Mouse (Mus musculus) right cerebral cortex, postnatal 36 days (tissue): Measurements from ENCODE around the gene Rangrf.
"Not testable (repeated sequence)": the region's sequence is repeated elsewhere in the genome, so short reads cannot be mapped to it uniquely, and the experiment has no call there.

Experiments
- DNase-seq, 2 experiments: peaks; one replicate each; pipeline ENCODE4 v3.0.0; 2022; ENCODE audit warnings: low spot score in 2 of 2, mixed read lengths in 1 of 2

Rangrf gene

DNA sequence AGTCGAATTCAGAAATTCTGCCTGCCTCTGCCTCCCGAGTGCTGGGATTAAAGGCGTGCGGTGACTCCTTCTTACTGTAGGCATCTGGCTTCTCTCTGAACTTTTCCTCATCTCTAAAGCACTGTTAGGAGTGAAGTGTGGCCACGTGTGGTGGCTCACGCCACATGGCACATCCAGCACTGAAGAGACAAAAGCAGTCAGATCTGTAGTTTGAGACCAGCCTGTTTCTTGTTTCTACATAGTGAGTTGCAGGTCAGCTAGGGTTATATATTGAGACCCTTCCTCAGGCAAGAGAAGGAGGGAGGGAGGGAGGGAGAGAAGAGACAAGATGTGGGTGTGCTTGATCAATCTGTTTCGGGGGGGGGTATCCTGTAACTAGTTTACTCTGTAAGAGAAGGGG is at the start of gene Rangrf:
Gene Rangrf (minus strand): TSS at position 101 of the 400 bp plus-strand sequence.
- DNase-seq = no peak

DNA sequence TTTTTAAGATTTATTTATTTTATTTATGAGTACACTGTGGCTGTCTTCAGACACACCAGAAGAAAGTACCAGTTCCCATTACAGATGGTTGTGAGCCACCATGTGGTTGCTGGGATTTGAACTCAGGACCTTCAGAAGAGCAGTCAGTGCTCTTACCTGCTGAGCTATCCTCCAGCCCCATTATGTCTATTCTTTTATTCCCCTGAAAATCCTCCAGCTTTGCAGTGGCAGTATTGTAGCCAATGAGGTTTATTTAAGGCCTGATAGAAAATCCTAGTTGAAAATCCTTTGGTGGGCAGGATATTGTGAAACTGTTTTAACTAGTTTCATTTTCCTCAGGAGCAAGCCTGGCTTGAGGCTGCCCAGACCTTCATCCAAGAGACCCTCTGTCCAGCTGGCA is 45.7 kb upstream of the Rangrf start:
- no peak for DNase-seq

DNA sequence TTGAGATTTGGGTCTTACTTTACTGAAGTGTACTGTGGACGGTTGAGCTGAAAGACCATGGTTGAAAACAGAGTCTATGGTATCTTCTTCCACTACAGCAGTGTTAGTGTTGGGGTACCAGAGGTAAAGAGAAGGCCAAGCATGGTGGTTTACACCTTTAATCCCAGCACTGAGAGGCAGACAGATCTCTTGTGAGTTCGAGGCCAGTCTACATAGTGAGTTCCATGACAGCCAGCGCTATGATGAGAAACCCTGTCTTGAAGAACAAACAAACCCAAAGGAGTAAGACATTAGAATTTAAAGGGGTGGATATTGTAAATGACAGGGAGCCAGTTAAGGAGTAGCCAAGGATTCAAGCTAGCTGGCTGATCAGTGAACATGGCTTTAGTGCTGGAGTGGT is 41.8 kb upstream of the Rangrf start:
- no peak for DNase-seq

DNA sequence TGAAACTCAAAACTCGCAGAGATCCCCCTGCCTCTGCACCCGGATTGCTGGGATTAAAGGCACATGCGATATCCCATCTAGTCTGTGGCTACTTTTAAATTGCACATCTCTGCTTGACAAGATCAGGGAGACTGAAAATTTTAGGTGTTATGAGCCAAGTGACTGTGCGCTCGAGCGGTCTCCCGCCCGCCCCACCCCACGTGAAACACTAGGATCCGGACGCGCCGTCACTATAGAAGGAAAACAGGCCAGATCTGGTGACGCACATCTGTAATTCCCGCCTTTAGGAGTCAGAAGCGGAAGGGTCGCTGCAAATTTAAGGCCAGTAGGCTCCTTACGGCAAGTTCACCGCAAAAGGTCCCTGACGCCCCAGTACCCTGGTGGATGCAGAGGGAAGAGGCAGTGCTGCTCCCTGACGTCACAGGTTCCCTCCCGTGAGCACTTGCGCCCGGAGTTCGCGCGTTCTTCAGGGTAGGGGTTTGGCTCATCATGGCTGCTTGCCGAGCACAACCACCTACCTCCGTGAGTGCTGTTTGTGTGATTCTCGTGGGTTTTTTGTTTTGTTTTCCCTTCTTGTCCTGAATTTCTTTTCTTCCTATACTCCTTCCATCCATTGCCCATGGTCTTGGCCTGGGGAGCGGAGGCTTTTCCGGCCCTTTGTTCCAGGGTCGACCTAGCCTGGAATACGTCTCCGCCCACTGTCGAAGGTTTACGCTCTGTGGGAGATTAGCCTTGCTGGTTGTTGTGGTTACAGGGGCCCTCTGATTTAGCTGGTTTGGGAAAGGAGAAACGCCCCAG is 40.9 kb upstream of the Rangrf start, which contains the start of gene Ctc1:
Gene Ctc1 (plus strand): TSS at position 268 of the 798 bp plus-strand sequence.
- DNase-seq = peak; percentile 83 to 86

DNA sequence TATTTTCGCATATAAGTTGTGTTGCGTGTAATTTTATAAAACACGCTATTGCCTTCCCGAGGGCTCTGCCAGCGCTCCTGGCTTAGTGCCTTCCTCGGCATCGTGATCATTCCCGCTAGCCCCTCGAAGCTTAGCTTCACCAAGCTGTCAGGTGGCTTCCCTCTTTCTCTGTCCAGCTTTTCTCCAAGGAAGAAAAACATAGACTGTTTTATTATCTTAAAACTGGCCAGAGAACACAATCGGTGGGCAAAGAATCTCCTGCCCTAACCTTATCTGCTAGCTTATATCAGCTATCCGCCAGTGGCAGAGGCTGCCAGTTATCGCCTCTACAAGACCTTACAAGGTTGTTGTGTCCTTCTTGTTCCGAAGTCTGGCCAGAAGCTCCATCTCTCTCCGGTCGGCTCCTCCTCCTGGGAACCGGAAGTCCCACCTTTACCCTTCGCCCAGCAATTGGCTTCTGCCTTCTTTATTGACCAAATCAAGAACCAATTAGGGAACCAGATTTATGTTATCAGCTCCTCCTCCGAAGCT is 37.2 kb upstream of the Rangrf start:
- DNase-seq = peak; percentile 81 to 88

DNA sequence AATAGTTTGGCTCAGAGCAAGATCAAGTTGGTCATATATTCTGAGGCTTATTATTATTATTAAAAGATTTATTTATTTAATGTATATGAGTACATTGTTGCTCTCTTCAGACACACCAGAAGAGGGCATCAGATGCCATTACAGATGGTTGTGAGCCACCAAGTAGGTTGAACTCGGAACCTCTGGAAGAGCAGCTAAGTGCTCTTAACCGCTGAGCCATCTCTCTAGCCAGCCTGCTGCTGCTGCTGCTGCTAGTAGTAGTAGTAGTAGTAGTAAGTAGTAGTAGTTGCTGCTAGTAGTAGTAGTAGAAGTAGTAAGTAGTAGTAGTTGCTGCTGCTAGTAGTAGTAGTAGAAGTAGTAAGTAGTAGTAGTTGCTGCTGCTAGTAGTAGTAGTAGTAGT is 36.5 kb upstream of the Rangrf start:
- not testable (repeated sequence) for DNase-seq

DNA sequence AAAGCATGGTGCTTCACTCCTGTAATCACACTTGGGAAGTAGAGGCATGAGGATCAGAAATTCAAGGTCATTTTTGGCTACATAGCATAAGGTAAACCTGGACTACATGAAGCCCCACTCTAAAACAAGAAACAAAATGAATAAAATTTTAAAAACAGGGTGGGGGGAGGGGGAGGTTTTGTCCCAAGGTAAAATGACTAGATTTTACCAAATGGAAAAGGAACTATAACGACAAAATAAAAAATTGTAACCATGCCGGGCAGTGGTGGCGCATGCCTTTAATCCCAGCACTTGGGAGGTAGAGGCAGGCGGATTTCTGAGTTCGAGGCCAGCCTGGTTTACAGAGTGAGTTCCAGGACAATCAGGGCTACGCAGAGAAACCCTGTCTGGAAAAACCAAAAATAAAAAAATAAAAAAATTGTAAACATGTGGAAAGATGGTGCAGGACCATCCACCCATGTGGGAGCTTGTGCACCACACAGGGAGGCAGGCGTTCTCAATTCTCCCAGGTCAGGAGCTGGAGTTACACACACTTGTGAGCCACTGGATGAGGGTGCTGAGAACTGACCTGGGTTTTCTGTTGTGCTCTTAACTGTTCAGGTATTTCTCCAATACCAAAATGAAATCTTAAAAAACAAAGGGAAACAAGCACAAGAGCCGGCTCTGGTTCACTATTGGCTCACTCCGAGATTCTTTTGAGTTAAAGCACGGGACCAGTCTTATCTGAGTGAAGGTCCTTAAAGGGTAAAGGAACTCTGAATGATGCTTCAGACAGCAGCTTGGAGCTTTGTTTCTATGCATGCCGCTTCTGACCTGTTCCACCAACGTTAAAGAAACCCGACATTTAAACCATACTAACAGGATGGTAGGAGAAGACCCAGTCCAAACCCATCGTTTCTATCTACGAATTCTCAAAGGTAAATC is 35.7 kb upstream of the Rangrf start:
- no peak for DNase-seq

DNA sequence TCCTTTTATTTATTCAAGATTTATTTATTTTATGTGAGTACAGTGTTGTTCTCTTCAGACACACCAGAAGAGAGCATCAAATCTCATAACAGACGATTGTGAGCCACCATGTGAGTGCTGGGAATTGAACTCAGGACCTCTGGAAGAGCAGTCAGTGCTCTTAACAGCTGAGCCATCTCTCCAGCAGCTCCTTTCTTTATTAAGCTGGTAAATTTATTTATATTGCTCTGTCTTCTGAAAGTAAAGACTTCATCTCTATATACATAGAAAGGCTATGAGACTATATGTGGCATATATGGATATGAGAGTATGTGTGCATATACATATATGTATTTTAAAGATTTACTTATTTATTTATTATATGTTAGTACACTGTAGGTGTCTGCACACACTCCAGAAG is 34.5 kb upstream of the Rangrf start:
- no peak for DNase-seq

DNA sequence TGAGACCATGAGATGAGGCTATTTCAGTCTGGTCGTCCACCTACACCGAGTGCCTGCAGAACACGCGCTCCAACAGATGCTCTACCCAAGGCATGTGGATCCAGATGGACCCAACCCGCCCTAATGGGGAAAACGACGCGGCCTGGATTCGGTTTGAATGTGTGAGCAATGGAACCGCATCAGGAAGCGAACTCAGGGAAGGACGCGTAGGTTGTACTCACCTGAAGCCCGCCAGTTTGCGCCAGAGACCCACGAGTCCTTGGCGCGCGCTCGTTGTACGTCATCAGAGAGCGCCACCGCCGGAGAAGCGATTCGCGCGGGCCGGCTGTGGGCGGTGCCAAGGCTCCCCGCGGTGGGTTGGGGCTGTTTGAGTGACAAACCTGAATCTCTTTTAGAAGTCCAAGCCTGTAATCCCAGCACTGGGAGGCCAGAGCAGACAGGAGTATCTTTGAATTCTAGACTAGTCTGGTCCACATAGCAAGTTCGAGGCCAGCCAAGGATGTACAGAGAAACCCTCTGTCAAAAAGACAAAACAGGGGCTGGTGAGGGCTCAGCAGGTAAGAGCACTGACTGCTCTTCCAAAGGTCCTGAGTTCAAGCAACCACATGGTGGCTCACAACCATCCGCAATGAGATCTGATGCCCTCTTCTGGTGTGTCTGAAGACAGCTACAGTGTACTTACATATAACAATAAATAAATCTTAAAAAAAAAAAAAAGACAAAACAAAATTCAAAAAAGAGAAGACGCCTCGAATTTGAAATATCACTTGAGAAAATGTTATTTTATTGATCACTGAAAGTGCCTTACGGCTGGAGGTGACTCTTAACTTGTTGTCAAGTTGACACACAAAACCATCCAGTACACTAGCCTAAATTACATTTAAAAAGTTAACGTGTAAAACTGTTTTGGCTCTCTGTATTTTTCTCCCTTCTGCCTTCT is 33.5 kb upstream of the Rangrf start, which contains the start of gene Pfas:
Gene Pfas (minus strand): TSS at position 279 of the 940 bp plus-strand sequence.
- peak; percentile 85 to 90 for DNase-seq

DNA sequence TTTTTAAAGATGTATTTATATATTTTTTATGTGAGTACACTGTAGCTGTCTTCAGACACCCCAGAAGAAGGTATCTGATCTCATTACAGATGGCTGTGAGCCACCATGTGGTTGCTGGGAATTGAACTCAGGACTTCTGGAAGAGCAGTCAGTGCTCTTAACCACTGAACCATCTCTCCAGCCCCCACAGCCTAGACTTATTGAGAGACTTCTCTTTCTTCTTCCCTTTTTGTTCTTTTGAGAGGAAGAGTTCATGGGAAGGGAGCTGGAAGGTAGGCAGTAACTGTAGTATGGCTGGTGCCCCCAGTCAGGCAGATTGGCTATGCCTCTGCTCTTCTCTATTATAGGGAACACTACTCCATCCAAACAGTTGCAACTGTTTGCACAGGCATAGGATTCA is 31.6 kb upstream of the Rangrf start:
- DNase-seq = not testable (repeated sequence)

DNA sequence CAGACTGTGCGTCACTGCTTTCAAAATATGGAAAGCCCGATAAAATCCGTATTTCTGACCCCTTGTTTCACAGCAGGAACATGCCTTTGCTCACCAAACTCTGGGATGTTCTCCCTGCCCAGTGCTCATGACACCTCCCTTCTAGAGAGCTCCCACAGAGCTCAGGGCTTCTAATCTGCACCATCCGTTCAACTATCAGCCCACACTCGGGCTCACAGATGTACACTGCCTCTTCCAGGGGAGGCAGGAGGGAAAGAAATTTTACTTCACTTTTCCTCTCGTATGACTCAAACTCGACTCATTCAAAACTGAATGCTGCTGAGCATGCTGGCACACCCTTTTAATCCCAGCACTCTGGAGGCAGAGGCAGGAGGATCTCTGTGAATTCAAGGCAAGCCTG is 30.2 kb upstream of the Rangrf start:
- DNase-seq = no peak

DNA sequence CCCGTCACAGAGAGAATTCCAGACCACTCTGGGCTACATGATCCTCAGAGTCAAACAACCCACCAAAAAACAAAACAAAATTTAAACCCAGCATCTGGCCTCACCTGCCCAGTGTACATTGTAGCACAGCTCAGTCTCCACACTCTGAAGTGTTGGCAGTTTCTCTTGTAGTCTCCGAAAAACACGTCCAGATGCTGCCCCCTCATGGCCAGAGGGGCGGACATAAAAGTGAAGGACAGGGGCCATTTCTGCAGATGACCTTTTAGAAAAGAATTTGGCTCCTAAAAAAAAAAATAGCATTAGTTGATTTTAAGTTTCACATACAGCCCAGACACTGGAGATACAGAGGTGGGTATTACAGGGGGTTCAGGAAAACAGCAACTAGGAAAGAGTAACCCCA is 28.6 kb upstream of the Rangrf start:
- DNase-seq = no peak

DNA sequence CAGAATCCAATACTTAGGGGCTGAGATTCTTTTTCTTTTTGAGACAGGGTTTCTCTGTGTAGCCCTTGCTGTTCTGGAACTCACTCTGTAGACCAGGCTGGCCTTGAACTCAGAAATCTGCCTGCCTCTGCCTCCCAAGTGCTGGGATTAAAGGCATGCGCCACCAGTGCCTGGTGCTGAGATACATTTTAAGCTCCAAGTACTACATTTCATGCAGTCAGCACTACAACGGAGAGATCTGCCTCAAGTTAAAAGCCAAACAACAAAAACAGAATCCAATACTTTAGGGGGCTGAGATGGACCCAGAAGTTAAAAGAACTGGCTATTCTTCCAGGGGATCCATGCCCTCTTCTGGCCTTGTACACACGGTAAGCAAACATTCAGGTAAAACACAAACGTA is 27.8 kb upstream of the Rangrf start:
- not testable (repeated sequence) for DNase-seq

DNA sequence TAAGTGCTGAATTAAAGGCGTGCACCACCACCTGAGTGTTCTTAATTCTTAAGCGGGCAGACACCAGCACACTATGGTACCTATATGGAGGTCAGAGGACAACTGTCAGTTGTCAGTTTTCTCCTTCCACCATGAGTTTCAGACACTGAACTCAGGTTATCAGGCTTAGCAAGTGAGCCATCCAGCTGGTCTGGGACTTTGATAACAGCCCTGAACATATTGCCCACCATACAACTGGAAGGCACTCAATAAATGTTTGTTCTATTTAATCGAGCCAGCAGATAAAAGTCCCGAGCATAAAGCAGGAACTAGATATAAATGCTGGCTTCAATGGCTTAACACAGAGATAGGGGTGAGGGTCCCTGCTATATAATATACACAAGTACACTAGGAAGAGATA is 22.1 kb upstream of the Rangrf start:
- no peak for DNase-seq

DNA sequence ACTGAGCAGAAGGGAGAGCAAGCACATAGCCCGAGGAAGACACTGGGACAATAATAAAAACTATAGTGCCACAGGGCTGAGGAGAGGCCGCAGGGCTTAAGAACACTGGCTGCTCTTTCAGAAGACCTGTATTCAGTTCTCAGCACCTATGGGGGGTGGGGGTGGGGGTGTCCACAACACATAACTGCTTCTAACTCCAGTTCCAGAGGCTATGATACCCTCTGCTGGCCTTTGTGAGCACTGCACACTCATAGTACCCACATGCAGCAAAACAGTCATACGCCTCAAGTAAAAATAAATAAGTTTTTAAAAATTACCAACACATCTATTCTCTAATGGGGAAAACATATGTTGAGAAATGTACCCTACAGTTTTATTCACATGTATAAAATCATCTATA is 19.4 kb upstream of the Rangrf start:
- DNase-seq = no peak

DNA sequence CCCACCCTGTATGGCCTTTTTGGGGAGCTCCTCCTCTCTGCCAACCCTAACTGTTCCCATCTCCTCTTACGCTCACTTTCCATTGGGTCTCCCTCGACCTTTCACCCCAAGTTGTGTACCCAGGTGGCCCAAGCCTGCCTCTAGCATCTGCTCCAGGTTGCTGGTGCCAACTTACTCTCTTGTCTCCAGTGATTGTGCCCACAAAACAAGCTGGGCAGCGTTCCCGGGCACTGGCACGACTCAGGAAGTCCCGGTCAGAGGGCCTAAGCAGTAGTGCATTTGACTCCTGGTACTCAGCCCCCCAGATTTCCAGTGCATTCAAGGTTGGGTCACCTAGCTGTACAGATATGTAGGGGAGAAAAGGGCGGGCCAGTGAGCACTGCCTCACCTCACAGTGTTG is 18.1 kb upstream of the Rangrf start:
- no peak for DNase-seq

DNA sequence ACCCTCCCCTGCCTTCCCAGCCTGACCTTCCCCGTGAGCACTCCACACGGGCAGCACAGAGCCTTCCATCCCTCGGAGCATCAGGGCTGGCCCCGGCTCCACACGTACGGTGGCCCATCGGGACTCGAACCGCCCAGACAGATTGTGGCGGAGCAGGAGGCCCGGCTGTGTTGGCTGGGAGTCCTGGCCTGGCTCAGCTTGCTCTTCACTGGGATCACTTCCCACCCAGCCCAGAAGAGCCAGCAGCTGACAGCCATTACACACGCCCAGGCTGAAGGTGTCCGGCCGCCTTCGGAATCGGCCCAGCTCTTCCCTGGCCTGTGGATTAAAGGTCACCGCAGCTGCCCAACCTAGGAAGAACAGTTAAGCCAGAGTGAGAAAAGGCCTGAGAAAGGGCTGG is 13.4 kb upstream of the Rangrf start:
- DNase-seq = no peak

DNA sequence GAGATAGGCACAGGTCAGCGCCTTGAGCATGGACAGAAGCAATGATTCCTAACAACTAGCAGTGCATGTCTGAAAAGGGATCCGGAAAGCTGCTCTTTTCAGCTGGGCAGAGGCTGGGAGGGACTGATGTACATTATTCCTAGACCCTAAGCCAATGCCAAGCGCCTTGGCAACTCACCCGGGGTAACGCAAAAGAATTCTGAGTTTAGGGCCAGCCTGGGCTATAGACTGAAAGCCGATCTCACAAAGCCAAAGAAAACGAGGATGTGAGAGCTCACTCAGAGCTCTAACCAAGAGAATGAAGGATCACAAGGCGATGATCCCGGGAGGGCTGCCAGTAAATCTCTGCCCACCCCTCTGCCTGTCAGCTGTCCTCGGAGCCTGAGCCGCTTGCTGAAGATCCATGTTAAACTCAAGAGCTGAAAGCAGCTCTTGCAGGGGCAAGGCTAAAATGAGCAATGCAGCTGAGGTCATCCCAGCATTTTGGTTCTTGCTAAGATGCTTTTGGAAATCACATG is 12.4 kb upstream of the Rangrf start:
- DNase-seq = no peak

DNA sequence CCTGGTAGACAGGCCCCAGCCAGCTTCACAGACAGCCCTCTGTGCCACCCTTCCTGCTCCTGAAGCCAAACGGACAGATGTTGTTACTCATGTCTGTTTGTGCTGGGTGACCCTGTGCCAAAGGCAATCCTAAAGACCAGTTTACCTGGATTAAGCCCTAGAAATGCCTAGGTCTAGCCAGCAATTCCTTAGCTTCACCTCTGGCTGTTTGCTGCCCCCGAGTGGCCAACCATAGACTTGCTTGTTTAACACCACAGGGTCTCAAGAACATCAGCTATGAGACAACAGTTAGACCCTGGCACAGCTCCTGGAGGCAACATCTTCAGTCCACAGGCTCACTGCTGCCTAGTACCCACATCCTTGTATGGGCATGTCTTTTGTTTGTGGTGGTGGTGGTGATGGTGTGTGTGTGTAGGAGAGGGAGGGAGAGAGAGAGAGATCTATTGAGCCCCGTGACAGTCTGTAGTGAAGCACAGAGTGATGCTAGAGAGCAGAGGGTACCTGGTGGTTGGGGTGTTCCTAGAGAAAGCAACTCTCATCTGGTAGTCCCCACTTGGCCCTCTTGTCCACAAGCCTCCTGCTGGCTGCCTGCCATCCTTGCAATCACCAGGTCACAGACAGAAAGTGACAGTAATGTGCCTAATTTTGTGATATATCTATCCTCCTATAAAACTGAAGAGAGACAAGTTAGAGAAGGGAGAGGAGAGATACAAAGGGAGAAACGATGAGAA is 7.8 kb upstream of the Rangrf start:
- DNase-seq = peak; percentile 26 to 38

DNA sequence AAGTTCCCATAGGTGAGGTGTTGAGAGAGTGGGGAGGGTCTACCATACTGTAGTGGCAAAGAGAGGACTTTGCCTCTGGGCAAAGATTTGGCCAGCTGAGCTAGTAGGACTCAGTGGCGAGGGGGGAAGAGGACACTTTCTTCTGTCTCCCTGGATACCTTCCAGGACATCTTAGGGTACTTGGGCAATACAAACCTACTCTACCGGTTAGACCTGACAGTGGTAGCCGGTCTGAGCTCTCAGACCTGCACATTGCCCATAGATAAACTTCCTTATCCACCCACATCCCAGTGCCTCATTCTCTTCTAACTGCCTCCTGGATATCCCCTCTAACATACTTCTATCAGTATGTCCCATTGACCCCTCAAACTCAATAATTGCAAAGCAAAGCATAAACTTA is 5.9 kb upstream of the Rangrf start:
- no peak for DNase-seq
